Mouse (Mus musculus) retina, postnatal 1 day (tissue): Measurements from ENCODE around the gene Tns3.

Experiments used
- DNase-seq: peaks from one replicate; pipeline ENCODE4 v3.0.0-alpha.2; 2012

The Tns3 gene

DNA sequence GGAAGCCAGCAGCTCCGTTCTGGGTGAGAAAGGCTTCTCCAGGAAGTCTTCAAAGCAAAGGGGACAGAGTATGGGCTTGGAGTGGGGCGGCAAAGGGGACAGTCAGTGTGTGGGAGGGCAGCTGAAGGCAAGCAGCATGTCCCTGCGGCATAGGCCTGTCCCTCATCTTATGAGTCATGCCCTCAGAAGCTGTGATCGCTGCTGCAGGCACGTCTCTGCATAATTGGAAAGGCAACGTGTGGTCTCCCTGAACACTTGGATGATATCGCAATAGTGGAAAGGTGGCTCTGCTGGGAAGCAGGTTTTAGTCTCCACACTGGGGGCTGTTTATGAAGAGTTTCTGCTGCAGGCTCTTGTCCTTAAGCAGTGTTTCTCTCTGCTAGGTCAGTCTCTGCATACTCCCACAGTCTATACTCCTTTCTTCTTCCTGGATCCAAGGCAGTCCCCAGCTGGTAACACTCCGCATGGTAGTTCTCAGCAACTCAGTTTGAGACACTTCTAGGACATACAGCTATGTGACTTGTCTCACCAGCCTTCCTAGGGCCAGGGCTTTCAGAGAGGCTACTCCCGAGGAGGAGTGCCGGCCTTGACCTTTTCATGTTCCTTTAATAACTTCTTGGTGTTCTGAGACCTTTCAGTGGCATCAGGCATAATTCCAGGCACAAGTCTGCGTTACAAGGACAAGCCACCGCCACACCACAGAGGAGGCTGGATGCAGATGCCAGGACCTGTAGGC is 14.1 kb upstream of the Tns3 start:
- DNase-seq, result no peak

DNA sequence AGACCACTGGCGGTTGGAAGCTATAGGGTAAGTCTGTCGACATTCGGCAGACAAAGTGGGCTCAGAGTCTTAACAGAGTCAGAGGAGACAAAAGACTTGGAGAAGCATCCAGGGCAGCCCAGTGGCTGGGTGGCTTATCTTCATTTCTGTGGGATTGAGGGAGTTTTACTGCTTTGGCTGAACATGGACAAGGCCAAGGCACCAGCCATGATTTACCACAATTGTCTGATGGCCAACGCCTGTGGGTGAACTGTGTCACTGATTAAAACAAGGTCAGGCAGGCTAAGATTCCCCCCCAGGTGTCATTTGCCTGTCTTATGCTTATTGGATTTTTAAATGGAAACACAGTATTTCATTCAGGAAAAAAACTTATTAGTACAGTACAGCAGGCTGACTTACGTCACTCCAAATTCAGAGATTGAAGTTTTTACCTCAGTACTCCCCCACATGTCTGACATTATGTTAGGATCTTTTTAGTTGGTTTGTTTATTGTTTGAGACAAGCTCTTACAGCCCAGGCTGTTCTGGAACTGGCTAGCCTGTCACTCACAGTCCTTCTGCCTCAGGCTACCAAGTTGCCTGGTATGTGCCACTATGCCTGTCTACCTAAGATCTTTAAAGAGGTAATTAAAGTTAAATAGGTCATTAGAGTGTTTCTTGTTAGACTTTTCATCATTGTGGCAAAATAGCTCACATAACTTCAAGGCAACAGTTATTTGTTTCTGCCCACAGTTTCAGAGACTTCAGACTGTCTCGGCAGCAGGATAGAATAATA is 11.6 kb upstream of the Tns3 start:
- no peak for DNase-seq

DNA sequence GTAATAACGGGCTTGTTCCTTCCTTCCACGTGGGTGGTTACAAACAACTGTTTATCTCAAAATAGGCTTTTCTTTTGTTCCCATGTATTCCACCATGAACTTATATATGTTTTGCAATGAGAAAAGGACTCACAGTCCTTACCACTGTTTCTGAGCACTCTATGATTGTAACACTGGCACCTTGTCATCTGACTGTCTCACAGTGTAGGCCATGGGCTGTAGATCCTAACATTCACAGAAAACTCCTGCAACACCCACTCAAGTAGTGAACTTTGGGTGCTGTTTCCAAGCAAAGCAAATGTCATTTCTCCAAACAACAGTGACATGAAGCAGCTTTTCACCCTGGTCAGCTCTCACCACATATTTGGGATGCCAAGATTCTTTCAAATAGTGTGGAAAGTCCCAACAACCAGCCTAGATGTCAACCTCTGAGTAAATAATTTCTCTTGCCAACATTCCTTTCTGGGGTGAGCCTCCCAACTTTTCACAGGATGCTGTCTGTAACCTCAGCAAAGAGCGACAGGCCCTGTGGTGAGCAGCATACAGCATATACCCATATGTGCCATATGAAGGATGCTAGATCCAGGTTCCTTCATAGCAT is 10.3 kb upstream of the Tns3 start:
- no peak for DNase-seq

DNA sequence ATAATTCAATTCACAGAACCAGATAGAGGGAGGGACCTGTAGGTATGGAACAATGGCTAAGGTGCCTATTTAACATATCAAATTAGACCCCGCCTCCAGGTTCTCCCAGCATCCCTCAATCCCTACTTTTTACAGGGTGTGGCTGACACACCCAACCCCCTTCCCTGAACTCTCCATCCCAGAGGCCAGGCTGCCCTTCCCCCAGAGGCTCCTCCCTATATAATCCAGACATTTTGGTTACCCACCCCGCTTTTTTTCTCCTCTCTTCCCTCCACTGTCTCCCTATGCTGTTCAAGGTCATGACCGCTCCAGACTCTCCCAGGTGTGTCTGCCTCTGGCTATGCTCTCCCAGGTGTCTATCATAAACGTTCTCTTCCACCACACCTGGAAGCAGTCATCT is 7.4 kb upstream of the Tns3 start:
- DNase-seq, result no peak

DNA sequence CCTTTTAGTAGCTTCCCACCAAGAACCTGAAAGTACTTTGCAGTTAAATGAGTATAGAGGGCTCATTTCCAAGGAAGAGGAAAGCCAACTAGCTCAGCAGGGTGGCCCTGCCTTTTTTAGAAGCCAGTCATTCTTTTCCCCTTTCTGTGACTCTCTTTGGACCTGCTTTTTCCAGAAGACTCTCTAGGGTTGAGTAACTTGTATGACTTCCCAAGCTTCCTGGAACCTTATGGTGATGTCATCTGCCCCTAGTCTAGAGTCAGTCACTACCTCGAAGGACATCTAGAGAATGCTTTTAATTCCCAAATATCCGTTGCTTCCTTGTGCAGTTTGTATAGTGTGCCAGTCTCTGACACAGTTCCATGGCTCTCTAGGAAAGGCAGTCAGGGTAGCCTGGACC is 4.8 kb upstream of the Tns3 start:
- no peak for DNase-seq

DNA sequence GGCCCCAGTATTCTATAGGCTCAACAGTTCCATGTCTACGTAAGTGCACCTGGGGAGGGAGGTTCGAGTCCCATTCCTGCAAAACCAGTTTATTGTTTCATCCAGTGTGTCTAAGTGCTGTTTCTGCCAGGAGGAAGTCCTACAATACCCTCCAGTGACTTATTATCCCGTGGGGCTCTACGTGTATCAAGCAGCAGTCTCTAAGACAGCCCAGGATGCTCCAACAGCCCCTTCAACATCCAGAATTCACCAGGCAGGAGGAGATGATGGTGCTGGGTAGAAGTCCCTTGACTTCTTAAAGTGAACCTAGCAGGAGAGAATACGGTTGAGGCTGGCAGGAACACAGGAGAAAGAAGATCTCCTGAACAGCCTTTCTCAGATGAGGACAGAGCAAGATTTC is 462 bp upstream of the Tns3 start:
- no peak for DNase-seq

DNA sequence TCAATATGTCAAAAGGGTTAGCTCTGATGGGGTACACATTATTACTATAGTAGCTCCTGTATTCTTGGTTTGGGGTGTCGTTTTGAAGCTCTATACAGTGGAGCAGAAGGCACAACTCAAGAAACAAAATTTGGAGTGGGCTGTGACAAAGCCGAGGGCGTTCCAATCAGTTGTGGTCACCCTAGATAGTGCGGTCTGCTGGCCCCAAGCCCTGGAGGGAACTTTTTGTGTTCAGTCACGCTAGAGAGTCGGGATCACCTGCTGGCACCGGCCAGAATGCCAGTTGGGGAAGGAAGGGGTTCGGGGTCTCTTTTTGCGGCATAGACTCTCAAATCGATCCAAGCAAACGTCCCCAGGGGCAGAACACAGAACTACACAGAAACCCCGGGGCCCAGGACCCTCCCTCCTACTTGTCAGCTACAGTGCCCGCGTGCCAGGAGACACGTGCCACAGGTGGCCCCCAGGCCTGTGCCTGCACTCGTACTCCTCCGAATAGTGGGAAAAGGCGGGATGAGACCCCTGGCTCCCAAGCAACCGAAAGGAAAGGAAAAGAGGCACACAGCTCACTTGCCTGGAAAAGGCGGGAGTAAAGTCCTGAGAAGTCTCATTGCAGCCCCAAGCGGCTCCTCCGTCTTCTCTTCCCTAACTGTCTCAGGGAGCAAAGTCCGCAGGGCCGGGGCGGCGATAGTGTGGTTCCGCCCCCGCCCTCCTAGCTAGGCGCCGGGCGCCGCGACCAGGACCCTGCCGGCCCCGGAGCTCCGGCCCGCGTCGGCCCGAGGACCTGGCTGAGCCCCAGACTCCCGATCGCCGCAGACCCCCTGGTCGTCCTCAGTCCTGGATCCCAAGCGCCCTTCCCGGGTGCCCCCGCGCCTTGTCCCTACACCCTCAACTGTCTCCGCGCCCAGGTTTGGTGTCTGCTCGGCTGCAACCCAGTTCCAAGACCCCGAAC is 617 bp downstream of the Tns3 start:
- DNase-seq, result peak; percentile 64

DNA sequence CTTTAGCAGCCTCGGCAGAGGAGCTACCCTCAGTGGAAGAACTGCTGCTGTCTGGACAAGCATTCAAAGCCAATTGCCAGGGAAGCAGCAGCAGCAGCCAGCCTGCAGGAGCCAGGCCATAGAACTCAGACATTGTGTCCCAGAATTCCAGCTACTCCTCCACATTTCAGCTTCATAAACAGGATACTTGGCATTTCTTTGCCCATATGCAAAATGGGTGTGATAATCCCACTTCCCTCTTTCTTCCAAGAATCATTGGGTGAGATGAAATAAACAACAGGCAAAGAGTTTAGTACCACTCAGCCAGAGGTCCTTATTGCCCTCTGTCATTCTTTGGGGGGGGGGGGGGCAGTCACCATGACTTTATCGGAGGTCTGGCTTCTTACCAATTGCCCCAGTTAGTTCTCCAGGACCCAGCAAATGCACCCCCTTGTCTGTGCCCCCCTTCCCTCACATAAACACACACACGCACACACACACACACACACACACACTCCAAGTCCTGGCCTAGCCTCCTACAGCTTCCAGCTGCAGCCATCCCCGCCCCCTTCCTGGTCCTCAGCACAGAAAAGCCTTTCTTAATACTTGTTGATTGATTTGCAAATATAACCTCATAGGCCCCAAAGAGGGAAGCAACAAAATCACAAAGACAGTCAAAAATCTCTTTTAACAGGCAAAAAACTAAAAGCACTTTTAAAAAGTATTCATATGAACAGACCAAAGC is 1.5 kb downstream of the Tns3 start:
- DNase-seq, result peak; percentile 34

DNA sequence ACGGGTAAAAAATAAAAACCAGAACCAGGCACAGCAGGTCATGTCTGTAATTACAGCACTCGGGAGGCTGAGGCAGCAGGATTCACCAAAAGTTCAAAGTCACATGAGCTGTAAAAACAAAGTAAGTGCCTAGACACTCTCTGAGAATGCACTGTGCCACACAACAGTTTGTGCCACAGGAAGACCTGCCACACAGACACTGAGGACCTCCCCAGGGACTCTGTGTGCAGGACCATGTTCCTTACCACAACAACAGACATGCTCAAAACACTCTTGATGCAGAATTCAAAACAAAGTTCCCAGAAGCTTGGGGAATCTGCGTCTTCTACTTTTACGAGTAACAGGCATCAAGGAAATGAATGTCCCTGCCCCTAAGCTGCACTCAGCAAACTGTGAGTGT is 3.4 kb downstream of the Tns3 start:
- DNase-seq, result no peak

DNA sequence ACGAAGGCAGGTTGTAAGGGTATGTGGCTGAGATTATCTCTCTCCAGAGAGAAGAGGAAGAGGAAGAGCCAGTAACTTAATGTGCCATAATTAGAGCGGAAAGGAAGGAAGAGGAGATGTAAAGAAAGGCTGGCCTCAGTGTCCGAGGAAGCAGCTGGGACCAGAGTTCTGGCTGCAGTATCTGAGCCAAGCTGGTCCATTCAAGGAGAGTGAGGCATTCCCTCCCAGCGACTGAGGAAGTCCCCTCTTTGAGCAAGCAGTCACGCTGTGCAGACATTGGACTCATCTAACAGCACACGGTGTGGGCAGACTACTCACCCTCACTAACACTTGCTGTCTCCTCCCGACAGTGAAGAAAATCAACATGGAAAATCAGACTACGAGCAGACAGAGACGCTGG is 4.5 kb downstream of the Tns3 start:
- DNase-seq, result no peak

DNA sequence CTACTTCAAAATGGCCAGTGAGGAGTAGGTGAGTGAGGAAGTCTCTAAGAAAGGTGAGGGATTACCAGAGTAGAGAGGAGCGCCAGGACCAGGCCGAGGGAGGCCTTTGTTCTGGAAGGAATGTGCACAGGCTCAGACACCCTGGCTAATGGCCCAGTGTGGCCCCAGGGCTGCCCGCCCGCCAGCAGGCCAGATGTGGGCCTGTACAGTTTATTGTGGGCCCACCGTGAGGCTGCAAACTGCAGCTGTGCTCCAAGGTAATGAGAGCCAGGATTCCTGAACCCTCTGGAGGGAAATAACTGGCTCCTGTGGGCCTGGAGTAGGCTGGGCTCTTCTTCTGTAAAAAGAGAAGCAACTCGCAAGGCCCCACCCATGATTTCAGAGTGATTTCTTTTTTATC is 5.3 kb downstream of the Tns3 start:
- no peak for DNase-seq

DNA sequence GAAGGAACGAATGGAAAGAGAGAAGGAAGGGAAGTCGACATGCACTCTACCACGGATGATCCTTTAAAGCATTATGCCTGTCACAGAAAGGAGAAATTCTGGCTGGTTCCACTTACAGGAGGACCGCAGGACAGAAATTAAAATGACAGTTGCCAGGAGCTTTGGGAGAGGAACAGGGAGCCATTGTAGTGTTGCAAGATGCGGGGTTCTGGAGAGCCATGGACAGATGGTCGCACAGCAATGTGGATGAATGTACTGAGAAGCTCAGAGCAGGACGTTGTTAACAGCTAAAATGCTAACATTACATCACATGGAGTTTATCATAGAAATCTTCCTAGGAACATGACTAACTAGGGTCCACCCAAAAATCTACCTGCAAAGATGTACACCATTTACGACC is 6.8 kb downstream of the Tns3 start:
- no peak for DNase-seq

DNA sequence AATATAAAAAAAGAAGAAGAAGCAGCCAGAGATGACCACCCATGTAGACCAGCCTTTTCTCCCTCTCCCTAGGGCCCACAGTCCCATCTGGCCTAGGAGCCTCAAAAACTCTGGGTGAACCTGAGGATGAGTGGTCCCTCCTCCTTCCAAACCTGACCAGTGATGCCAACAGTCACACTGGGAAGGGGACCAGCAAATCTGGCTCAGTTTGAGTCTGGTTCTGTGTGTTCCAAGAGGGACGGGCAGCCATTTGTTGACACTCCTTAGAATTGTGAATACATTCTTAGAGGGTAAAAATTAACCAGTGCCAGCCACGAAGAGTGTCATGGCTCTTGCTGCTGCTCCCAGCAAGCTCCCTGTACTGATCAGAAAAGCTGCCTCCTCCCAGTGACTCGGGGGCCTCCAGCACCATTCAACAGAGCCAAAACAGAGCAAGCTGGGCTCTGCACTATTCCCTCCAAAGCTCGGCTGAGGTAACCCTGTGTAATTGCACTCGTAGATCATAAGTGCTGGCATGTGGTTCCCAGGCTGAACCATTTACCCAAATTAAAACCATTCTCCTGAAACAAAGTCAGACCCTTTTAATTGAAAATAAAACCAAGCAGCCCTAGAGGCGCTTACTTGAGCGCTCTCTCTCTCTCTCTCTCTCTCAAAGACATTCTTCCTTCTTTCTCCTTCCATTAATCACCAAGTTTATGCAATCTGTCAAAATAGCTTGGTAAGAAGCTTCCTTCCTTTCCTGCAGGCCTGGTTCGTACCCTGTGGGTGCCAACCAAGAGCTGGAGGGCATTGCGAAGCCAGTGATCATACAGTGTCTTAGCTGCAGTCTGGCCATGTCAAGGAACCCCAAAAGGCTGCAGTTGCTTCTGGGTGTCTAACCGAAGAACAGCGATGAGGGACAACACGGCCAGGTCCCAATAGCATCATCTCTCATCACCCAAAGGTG is 7.6 kb downstream of the Tns3 start:
- DNase-seq, result no peak

DNA sequence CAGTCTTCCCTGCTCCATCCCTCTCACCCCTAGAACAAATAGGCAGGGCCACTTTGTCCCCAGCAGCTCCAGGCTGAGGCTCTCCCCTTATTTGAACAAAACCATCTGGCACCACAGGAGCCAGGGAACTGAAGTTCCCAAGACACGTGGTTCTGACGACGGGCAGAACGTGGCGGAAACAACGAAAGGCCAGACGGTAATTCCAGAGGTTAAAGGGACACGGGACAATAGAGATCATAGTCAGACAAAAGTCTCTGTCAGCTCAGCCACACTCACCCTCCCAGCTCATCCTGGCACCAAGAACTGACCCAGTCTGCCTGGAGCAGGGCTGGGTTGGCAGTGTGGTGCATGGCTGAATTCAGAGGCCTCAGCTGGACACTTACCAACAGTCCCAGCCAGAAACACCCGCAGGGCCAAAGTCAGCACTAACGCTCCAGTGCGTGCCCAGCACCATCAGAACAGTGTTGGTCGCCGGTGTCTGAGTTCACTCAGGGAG is 10.5 kb downstream of the Tns3 start:
- peak; percentile 51 for DNase-seq

DNA sequence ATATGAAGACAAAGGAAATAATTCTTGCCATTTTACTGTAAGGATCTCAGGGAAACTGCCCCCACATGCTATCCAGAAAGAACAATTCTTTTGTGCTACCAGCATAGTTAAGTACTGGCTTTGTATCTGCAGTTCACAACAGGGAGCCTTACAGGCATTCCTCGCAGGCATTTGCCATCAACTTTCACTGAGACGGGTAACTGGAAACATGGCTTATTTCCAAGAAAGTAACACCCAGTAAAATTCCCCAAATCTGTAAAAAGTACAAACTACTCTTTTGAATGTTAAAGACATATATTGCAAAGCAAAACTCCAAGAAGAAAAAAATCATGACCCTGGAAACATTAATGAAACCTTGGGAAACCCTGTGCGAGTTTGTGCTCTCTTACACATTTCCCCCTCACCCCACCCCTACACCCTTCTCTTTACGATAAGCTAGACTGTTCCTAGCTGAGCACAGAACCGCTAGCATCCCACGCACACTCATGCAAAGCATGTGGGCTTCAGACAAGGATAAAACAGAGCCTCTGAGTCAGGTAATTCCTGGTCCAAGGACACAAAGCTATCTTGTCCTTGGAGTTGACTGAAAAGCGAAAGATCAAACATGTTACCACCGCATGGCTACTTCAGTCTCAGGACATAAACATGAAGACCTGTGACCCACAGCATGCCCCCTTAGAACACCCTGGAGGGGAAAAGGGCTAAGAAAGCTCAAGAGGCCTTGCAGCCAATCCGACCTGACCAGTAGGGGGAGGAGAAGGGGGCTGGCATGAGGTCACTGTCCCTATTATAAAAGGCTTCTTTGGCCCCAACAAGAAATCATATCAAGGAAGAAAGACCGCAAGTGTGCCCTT is 11.3 kb downstream of the Tns3 start:
- peak; percentile 38 for DNase-seq

DNA sequence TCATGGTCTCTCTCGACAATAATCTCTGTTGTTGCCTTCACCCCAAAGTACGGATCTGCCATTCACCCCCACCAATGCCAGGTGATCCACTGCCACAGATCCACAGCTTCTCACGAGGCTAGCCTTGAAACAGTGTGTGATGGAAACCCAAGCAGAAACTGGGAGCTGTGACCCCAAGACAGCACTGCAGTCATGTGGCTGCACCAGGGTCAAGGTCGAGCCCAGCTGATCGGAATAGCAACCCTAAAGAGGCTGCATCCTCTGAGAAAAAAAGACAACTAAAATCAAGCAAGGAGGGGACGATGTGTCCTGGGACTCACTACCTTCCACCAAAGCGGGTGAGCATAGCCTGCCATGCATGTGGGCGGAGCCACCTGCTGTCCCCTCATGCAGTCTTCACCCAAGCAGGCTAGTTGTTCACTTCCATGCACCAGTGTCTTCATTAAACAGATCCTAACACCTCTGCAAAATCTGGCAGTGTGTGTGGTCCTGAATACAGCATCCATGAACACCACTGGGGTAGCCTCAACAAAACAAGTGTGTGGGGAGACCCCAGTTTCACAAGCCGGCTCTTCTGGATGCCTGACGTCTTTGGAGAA is 12.1 kb downstream of the Tns3 start:
- no peak for DNase-seq

DNA sequence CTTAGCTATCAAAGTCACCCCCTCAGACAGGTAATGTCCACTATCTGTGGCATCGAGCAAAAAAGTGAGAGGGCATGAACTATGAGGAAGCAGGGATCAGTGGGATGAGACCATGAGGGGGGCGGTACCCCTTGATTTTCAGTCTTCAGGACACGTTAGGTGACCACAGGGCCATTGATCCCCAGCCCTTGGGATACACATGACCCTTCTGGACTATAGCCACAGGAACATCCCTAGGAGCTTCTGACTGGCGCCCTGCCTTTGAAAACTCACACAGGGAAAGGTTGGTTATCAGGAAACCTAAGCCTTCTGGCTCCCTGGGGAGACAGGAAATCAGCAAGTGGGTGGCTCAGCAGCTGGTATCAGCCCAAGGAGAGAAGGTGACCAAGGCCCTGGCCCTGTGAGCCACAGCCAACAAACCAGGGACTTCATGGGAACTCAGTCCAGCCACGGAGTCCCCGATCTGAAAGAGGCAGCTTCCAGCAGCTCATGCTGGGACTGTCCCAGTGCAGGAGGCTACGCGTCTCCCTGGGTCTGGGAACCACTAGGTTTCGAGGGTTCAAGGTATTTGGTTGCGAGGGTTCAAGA is 12.8 kb downstream of the Tns3 start:
- no peak for DNase-seq

DNA sequence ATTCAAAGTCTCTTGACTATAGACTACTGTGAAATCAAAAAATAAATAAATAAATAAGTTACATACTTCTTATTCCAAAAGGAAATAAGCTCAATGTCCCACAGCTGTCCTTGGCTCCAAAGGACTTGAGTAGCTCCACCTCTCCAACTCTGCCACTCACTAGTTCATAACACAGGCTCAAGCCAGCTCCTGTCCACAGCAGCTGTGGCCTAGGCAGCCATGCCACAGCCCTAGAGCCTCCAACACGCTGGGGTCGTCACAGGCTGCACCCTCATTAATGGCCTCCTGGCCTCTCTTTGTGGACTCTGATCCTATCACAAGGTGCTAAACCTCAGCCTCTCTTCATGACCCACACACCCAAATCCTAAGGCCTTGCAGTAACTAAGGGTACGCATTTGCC is 18.7 kb downstream of the Tns3 start:
- DNase-seq, result no peak

DNA sequence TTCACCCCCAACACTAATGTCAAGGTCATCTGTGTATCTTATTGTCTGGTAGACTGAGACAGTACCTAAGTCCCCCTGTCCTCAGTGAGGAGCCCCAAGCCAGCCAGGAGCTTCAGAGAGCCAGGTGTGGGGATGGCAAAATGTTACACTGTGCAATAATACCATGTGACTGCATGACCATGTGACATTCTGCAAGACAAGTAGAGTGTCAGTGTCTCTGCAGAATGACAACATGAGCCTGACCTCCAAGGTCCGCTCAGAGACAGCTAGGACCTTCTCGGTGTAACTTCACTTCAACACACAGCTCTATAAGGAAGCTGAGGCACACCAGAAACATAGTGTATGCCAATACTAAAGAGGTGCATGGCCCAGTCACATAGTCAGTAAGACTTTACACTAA is 20.1 kb downstream of the Tns3 start:
- DNase-seq, result no peak
